Mouse (Mus musculus): ENCODE measurements around the gene Hist1h3d.
"Not testable (repeated sequence)": the region's sequence is repeated elsewhere in the genome, so short reads cannot be mapped to it uniquely, and the experiment has no call there.

The Hist1h3d gene

DNA sequence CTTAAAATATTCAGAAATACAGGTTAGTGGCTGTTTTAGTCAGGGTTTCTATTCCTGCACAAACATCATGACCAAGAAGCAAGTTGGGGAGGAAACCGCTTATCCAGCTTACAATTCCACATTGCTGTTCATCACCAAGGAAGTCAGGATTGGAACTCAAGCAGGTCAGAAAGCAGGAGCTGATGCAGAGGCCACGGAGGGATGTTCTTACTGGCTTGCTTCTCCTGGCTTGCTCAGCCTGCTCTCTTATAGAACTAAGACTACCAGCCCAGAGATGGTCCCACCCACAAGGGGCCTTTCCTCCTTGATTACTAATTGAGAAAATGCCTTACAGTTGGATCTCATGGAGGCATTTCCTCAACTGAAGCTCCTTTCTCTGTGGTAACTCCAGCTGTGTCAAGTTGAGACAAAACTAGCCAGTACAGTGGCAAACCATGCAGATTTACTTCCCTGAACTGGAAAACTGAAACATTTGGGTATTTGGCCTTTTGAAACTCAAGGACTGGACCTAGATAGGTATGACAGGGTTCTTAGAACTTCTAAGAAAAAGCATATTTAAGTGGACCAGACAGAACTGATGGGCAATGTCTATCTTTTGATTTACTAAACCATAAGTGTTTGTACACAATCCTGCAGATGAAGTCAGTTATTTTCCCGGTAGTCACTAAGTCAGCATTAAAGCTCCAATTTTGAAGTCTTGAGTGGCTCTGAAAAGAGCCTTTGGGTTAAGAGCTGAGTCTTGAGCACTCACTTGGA lies 33.2 kb upstream of the Hist1h3d start:
- not testable (repeated sequence) for DNase-seq (ENCODE audit: low spot score in 2 of 2)

DNA sequence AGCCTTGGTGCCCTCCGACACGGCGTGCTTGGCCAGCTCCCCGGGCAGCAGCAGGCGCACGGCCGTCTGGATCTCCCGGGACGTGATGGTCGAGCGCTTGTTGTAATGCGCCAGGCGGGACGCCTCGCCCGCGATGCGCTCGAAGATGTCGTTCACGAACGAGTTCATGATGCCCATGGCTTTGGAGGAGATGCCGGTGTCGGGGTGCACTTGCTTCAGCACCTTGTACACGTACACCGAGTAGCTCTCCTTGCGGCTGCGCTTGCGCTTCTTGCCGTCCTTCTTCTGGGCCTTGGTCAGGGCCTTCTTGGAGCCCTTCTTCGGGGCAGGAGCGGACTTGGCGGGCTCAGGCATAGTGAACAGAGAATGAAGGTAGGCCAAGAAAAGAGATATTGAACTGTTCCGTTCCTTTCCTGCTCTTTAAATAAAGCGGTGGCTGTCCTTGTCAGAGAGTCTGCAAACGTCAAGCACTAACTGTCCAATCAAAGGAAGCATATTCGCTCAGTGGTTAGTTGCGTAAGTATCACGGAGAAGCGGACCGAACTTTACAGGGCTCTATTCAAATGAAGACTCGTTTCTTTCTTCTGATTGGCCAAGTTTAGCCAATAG lies 32.5 kb upstream of the Hist1h3d start, which contains the start of gene Hist1h2bh:
Gene Hist1h2bh, minus strand, starts transcription at position 394 of the 609 bp plus-strand sequence.
- DNase-seq (ENCODE audit: low spot score in 2 of 2): peak; percentile 82 to 86

DNA sequence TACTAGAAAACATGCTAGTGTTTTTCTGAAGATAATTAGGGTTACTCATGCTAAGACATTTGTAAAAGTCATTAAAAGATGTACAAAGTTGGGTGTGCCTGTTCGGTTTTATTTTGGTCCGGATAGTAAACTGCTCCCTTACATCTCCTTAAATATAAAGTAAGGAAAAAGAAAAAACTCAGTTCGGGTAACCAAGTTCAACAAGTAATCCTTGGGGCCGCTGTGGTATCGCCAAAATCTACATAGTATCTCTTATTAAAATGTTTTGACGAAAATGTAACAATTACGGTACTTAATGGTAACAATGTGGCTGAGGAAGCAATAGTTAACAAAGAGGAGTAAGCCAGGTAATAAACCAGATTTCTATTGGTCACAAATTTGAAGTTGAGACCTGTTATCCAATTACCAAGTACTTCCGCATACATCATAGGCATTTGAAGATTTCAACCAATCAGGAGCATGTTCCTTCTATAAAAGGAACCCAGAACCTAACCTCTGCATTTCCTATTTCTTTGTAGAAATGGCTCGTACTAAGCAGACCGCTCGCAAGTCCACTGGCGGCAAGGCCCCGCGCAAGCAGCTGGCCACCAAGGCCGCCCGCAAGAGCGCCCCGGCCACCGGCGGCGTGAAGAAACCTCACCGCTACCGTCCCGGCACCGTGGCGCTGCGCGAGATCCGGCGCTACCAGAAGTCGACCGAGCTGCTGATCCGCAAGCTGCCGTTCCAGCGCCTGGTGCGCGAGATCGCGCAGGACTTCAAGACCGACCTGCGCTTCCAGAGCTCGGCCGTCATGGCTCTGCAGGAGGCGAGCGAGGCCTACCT lies 31.4 kb upstream of the Hist1h3d start, which contains the start of gene Hist1h3f:
Gene Hist1h3f, plus strand, starts transcription at position 88 of the 822 bp plus-strand sequence.
- peak; percentile 88 to 91 for DNase-seq (ENCODE audit: low spot score in 2 of 2)

DNA sequence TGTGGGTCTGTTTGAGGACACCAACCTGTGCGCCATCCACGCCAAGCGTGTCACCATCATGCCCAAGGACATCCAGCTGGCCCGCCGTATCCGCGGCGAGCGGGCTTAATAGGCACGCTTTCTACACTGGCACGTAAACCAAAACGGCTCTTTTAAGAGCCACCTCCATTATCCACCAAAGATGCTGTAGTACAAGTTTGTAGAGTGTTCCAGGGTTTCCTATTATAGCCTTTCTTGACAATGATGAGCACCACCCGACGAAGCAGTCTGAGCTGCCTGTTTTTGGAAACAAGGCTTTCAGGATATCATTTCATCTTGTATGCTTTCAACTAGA lies 30.8 kb upstream of the Hist1h3d start:
- DNase-seq (ENCODE audit: low spot score in 2 of 2): not testable (repeated sequence)

DNA sequence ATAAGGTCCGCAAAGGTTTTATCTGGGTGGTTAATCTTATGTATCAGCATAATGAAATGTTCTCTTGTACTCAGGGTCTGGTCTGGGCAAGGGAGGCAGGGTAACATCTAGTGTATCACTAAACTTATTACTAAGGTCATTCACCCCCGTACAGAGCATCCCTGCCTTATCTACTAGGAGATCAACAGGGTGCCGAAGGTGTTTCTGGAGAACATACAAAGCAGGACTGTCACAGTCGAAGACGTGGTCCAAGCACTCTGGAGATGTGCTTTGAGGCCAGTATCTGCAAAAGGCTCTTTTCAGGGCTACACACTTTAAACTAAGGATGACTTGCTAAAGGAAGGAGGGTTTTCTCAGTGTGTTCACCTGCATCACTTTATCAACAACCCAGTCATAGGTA lies 28.9 kb upstream of the Hist1h3d start:
- no peak for DNase-seq (ENCODE audit: low spot score in 2 of 2)

DNA sequence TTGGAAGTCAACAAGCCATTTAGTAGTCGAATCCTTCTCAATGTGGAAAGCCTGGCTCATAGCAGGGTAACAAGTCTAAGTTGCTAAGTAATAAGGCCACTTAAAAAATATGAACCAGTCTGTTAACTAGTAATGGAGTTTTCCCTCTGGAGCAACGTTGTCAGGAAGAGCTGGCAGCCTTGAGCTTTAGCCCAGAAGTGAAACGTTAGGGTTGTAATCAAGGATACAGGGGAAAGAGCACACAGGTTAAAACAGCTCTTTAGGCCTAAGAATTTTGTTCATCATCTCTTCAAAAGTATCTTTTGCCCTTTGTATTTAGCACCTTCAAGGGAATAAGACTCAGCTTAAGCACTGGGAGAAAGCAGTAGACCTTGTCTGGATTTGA lies 24.8 kb upstream of the Hist1h3d start:
- no peak for DNase-seq (ENCODE audit: low spot score in 2 of 2)

DNA sequence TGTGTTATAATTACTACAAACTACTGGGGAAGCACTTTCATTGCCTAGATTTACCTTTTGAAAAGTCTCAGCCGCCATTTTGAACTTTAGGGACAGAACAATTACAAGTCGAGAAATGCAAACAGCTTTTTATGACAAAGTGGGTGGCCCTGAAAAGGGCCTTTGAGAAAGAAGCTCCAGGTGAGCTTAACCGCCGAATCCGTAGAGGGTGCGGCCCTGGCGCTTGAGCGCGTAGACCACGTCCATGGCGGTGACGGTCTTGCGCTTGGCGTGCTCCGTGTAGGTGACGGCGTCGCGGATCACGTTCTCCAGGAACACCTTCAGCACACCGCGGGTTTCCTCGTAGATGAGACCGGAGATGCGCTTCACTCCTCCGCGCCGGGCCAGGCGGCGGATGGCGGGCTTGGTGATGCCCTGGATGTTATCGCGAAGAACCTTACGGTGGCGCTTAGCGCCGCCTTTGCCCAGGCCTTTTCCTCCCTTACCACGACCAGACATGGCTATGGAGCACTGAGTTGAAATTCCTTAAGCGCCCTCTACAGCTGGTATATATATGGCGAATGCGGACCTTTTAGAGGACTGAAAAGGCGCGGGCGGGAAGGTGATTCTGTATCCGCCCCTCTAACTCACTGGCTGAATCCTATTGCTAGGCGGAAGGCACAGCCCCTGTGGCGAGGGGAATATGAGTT lies 24.3 kb upstream of the Hist1h3d start, which contains the start of gene Hist1h4f:
Gene Hist1h4f, minus strand, starts transcription at position 503 of the 689 bp plus-strand sequence.
- DNase-seq (ENCODE audit: low spot score in 2 of 2): peak; percentile 89 to 96

DNA sequence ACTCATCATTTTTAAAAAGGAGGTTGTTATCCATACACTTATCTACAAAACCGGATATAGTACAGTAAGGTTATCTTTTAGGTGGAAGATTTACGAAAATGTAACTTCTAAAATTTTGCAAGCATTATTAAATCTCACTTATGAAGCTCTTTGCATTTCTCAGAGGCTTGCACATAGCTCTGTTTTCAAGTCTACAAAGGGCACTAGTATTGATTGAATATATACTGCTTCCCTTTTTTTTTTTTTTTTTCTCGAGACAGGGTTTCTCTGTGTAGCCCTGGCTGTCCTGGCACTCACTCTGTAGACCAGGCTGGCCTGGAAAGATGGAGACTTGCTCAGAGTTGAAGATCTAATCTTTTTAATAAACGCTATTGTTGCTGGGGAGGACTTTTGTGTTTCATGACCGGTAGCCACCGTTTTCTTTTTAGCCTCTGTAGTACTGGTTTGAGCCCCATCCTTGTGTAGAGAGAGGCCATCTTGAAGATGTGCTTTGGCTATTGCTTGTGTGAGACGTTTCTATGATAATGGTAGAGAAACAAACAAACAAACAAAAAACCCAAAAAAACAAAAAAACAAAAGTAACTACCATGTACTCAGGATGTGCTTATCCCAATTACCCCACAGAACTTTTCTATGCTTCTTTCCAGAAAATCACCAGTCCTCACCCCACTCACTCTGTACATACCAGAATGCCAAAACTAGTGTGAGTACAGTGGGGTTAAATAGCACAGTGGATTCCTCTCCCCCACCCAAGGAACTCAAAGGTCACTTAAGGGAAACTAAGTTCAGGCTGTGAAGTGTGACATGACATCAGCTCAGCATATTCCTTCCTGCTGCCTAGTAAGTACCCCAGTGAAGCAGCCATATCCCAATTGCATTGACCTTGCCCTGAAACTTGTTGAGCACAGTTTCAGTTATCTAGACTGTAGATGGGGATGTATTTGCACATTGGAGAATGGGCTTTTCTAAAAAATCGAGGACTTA lies 23.3 kb upstream of the Hist1h3d start:
- DNase-seq (ENCODE audit: low spot score in 2 of 2): no peak

DNA sequence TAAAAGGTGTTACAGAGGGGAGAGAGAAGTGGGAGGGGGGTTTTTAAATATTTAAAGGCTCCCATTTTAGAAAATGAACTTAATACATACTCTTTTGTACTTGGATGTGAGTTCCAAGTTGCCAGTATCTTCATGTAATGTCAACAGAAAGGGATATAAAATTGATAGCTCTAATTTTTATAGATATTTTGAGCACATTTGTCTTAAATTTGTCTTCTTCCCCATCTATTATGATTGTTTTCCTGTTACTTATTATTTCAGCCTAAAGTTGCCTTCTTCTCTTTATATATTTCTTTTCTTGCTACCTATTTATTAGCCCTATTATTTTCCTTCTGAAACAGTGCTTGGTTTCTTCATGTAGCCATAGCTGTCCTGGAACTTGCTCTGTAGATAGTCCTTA lies 22.6 kb upstream of the Hist1h3d start, which contains the start of gene Hist1h1d:
Gene Hist1h1d, plus strand, starts transcription at position 301 of the 400 bp plus-strand sequence.
- no peak for DNase-seq (ENCODE audit: low spot score in 2 of 2)

DNA sequence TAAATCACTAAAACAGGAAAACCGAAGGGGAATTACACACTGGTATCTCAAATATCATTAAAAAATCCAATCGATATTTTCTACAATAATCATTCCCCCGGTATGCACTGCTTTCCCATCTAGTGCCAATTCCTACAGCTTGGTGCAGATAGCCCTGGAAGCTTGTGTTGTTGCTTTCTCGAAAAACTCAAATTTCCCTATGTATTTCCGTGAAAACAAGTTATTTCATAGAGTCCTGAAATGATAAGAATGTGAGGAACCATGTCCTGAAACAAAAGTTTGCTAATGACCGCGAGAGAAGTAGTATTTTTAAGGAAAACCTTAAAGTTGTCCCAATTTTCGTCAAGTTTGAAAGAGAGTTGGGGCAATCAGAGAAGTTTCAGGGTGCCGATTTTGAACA lies 21.2 kb upstream of the Hist1h3d start:
- DNase-seq (ENCODE audit: low spot score in 2 of 2): no peak

DNA sequence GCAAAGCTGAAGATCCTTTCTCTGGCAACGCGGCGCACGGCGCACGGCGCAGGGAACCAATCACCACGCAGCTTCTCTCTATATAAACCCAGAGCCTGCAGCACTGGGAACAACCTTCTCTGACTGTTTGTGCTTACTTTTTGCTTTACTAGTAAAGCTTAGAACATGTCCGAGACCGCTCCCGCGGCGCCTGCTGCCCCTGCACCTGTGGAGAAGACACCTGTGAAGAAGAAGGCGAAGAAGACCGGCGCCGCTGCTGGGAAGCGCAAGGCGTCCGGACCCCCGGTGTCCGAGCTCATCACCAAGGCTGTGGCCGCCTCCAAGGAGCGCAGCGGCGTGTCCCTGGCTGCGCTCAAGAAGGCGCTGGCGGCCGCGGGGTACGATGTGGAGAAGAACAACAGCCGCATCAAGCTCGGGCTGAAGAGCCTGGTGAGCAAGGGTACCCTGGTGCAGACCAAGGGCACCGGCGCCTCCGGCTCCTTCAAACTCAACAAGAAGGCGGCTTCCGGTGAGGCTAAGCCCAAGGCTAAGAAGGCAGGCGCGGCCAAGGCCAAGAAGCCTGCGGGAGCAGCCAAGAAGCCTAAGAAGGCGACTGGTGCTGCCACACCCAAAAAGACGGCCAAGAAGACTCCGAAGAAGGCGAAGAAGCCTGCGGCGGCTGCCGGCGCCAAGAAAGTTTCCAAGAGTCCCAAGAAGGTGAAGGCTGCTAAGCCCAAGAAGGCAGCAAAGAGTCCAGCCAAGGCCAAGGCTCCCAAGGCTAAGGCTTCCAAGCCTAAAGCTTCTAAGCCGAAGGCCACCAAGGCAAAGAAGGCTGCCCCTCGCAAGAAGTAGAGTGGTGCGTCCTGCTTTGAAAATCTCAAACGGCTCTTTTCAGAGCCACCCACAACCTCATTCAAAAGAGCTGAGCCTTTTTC lies 20.4 kb upstream of the Hist1h3d start:
- DNase-seq (ENCODE audit: low spot score in 2 of 2): peak; percentile 62 to 82

DNA sequence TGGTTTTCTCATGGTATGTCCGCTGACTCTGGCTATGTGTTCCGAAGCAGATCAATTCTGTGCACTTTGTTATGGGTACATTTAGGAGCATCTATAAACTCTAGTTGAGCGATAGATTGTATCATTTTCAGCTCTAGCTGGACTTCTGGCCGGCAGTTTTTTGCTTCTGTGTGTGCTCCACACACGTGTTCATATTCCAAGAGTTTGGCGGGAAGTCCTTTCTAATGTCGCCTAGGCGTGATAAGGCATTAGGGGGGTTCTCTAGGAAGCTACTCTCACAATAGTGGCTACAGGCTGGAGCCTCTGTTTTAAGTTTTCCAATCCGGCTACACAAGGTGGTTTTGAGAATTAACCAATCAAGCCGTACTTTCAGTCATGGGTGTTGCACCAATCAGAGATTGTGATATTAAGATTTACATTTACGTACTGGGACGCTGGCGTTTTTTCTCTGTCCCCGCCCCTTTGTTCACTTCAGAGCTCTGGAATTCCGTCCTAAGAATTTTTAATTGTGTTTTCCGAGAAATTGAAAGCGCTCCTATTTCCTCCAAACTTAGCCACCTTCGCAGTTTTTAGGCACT lies 19.6 kb upstream of the Hist1h3d start:
- peak; percentile 80 to 81 for DNase-seq (ENCODE audit: low spot score in 2 of 2)

DNA sequence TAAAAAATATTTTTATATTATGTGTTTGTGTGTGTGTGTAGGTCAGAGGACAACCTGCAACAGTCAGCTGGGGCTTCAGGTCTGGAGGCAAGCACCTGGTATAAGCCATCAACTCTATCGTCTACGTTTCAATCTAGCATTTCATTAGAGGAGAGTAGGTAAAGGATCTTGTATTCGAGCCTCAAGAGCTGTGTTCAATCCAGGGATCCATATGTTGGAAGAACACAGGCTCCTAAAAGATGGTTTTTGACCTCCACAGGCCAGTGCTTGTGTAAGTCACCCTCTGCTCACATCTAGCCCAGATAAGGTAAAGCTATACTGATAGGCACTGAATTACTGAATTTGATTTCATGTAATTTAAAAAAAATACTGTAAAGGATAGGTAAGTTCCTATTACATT lies 18.7 kb upstream of the Hist1h3d start:
- DNase-seq (ENCODE audit: low spot score in 2 of 2): no peak

DNA sequence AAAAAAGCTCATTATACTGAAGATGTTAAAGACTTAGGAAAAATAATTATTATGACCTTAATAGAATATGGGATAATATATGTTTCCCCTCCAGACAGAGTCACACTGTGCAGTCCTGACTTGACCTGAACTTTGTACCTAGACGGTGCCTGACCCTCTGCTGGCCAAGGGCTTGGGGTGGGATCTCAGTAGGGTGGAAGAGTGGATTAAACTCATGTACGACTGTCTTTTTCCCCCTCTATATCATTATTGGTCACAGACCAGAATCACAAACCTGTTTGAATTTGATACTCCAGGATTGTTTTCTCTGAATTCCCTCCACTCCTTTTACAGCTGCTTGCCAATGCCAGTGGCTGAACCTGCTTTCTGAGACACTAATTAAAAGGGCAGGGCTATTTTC lies 14.9 kb upstream of the Hist1h3d start:
- DNase-seq (ENCODE audit: low spot score in 2 of 2): not testable (repeated sequence)

DNA sequence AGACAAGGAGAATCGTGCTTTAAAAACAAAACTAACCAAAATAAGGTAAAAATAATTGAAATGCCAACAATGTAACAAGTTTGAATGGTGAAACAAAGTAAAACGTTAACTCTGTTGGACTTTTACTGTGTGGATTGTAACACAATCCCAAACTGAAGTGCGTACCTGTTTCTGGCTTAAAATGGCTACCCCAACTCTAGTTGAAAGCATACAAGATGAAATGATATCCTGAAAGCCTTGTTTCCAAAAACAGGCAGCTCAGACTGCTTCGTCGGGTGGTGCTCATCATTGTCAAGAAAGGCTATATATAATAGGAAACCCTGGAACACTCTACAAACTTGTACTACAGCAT lies 14.1 kb upstream of the Hist1h3d start:
- not testable (repeated sequence) for DNase-seq (ENCODE audit: low spot score in 2 of 2)

DNA sequence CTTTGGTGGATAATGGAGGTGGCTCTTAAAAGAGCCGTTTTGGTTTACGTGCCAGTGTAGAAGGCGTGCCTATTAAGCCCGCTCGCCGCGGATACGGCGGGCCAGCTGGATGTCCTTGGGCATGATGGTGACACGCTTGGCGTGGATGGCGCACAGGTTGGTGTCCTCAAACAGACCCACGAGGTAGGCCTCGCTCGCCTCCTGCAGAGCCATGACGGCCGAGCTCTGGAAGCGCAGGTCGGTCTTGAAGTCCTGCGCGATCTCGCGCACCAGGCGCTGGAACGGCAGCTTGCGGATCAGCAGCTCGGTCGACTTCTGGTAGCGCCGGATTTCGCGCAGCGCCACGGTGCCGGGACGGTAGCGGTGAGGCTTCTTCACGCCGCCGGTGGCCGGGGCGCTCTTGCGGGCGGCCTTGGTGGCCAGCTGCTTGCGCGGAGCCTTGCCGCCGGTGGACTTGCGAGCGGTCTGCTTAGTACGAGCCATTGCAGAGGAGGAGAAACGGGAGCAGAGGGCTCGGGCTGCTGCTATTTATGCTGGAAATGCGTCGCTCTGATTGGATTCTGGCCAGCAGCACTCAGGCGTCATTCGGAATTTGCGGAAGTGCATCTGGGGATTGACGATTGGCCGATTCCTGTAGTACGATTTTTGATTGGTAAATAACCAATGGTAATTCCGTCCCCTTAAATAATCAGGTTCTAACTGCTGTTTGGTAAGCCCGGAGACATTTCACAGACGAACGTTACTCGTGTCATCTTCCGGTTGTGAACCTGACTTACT lies 13.5 kb upstream of the Hist1h3d start, which contains the start of gene Hist1h3e:
Gene Hist1h3e, minus strand, starts transcription at position 487 of the 777 bp plus-strand sequence.
- peak; percentile 95 to 97 for DNase-seq (ENCODE audit: low spot score in 2 of 2)

DNA sequence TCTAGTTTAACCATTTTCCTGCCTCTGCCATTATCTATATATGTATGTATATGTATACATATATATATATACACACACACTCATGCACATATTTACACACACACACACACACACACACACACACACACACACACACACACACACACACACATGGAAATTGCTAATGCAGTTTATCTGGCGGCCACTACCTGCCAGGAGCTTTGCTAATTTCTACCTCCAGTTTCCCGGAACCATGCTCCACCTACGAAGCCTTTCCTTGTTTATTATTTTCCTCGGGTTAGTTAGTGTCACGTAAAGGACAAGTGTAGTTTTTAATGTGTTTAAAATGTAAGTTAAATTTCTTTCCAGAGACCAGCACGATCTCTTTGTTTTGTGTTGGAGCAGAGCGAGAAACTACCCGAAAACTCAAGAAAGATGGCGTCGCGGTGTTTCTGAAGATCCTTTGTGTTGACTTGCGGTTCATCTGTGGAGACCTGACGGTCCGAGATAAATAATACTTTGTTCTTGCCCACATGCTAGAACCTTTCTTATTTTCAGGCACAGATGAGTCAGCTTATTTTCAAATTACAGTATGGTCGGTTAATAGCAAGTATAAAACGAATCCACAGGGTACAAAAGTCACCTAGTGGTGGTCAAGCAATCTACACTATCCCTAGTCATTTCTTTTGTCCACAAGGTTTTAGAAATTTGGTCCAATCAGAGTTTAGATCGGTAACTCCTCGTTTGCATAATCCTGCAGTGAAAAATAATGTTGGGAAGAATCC lies 12.7 kb upstream of the Hist1h3d start:
- peak in 1 of 2 experiments; percentile 49 for DNase-seq (ENCODE audit: low spot score in 2 of 2)

All from left cerebral cortex, adult 9 months (tissue).